ENCODE assay signal across 9 mouse cellular contexts in genomic region chr7:92666274-92666820, GRCm38 (mm10). TPM values are rescaled to one million over a fixed set of nuclear protein-coding genes. Genes with fewer than 3 reads are reported as not detected.
DNase-seq lines count a peak whose midpoint lies in the region; ATAC-seq and TF ChIP-seq lines count a peak whose summit lies in the region.
"Had no signal": no experiment of that assay in that cellular context is flagged by ENCODE, and none has a peak within 500 bp of the region (broad histone marks: within the 10 kb centered on the region; RNA-seq: fewer than 3 reads in every experiment).

No protein-coding gene starts in this region.

- ATAC-seq in liver, embryonic 11.5 days (replicated peaks; ENCODE audit: low FRiP score), result no peak
- no peak for ATAC-seq in stomach, embryonic 16.5 days (ENCODE audit: insufficient read depth, low FRiP score)

- no peak overlapping the region for H3K27ac ChIP-seq in cerebellum, adult 2 months (ENCODE audit: insufficient read depth, low read length)
- H3K27ac ChIP-seq in liver, embryonic 11.5 days (ENCODE audit: low read depth, low read length), result no peak overlapping the region; the same call in 1 of the 2 replicates
- peak overlapping the region; percentile 46 for H3K27ac ChIP-seq in stomach, embryonic 16.5 days (ENCODE audit: low read length)
- H3K27ac ChIP-seq in thymus, adult 2 months (ENCODE audit: control insufficient read depth, insufficient read depth, low read length), result no peak overlapping the region

- TF ChIP-seq CTCF in cerebellum, adult 2 months (IDR thresholded peaks at IDR 0.05; ENCODE audit: borderline replicate concordance, insufficient read depth, low read depth, low read length), result no peak
- no peak for TF ChIP-seq CTCF in thymus, adult 2 months (IDR thresholded peaks at IDR 0.05; ENCODE audit: borderline replicate concordance, control insufficient read depth, extremely low read depth, insufficient read depth, low read length, poor library complexity)

- peak overlapping the region; percentile 43; the same call in 1 of the 2 replicates for H3K9ac ChIP-seq in liver, embryonic 11.5 days (ENCODE audit: low read depth, low read length)
- H3K9ac ChIP-seq in stomach, embryonic 16.5 days (ENCODE audit: low read length), result peak overlapping the region; percentile 44; the same call in 1 of the 2 replicates

- H3K4me3 ChIP-seq in cerebellum, adult 2 months (replicated peaks; ENCODE audit: insufficient read depth, low read depth, low read length), result peak overlapping the region; percentile 32
- peak overlapping the region; percentile 97; the same call in 1 of the 2 replicates for H3K4me3 ChIP-seq in liver, embryonic 11.5 days (ENCODE audit: low read depth, low read length)
- peak overlapping the region; percentile 100 for H3K4me3 ChIP-seq in stomach, embryonic 16.5 days (replicated peaks; ENCODE audit: low read length)
- no peak overlapping the region for H3K4me3 ChIP-seq in thymus, adult 2 months (ENCODE audit: control insufficient read depth, insufficient read depth, low read length)

- H3K9me3 ChIP-seq in liver, embryonic 11.5 days (ENCODE audit: control insufficient read depth, low read length), result no peaks in the 10 kb centered on the region
- no peaks in the 10 kb centered on the region for H3K9me3 ChIP-seq in stomach, embryonic 16.5 days (replicated peaks; ENCODE audit: control insufficient read depth, low read length)

- H3K4me1 ChIP-seq in cerebellum, adult 2 months (ENCODE audit: control insufficient read depth, insufficient read depth, low read length), result peaks cover 3% of the 10 kb centered on the region; the same call in 1 of the 2 replicates
- peaks cover 18% of the 10 kb centered on the region for H3K4me1 ChIP-seq in liver, embryonic 11.5 days (replicated peaks; ENCODE audit: control insufficient read depth, insufficient read depth, low read length)
- H3K4me1 ChIP-seq in stomach, embryonic 16.5 days (ENCODE audit: control insufficient read depth, insufficient read depth, low read length), result peaks cover 15% of the 10 kb centered on the region
- H3K4me1 ChIP-seq in thymus, adult 2 months (replicated peaks; ENCODE audit: control insufficient read depth, insufficient read depth, low read length), result peaks cover 7% of the 10 kb centered on the region

- H3K36me3 ChIP-seq in liver, embryonic 11.5 days (ENCODE audit: control insufficient read depth, insufficient read depth, low read length), result peaks cover 13% of the 10 kb centered on the region; the same call in 1 of the 2 replicates
- H3K36me3 ChIP-seq in stomach, embryonic 16.5 days (ENCODE audit: control insufficient read depth, insufficient read depth, low read length), result peaks cover 6% of the 10 kb centered on the region
- peaks cover 25% of the 10 kb centered on the region for H3K36me3 ChIP-seq in thymus, adult 2 months (ENCODE audit: control insufficient read depth, insufficient read depth, low read length)

- H3K27me3 ChIP-seq in cerebellum, adult 2 months (ENCODE audit: control insufficient read depth, insufficient read depth, low read length), result no peaks in the 10 kb centered on the region
- no peaks in the 10 kb centered on the region for H3K27me3 ChIP-seq in liver, embryonic 11.5 days (replicated peaks; ENCODE audit: control insufficient read depth, insufficient read depth, low read length)
- no peaks in the 10 kb centered on the region for H3K27me3 ChIP-seq in stomach, embryonic 16.5 days (ENCODE audit: control insufficient read depth, insufficient read depth, low read length)
- no peaks in the 10 kb centered on the region for H3K27me3 ChIP-seq in thymus, adult 2 months (ENCODE audit: control insufficient read depth, insufficient read depth, low read length)

- WGBS in cerebellum, adult 2 months, result 47% methylated on average over 7 of the region's 7 CpGs
- 75% methylated on average over 7 of the region's 7 CpGs for WGBS in liver, embryonic 11.5 days
- 66% methylated on average over 7 of the region's 7 CpGs for WGBS in stomach, embryonic 16.5 days
- WGBS in thymus, adult 2 months, result 93% methylated on average over 7 of the region's 7 CpGs

- TF ChIP-seq POLR2A in cerebellum, adult 2 months (IDR thresholded peaks at IDR 0.05; ENCODE audit: borderline replicate concordance, insufficient read depth, low read length), result no peak
- TF ChIP-seq POLR2A in thymus, adult 2 months (IDR thresholded peaks at IDR 0.05; ENCODE audit: control insufficient read depth, extremely low read depth, insufficient read depth, low read length, poor library complexity), result no peak

- peak overlapping the region; percentile 80 for H3K4me2 ChIP-seq in liver, embryonic 11.5 days
- peak overlapping the region; percentile 72 for H3K4me2 ChIP-seq in stomach, embryonic 16.5 days (ENCODE audit: low read depth, low read length)

- DNase-seq in cerebellum, adult 2 months, result no peak
- no peak for DNase-seq in cerebellum, adult 8-10 months
- DNase-seq in urinary bladder, adult 18-20 months (ENCODE audit: low spot score in 2 of 2), result peak; percentile 23 to 36
- no peak for DNase-seq in urinary bladder, postnatal 10 days (ENCODE audit: low spot score)
- no peak for DNase-seq in liver, embryonic 11.5 days (ENCODE audit: low spot score)
- DNase-seq in adrenal gland, postnatal 4 days (ENCODE audit: low spot score in 2 of 2), result no peak
- DNase-seq in thymus, adult 2 months, result no peak

RNA-seq across cellular contexts. Expression of gene Pcf11, which starts 3.4 kb away (rescaled TPM):
- 34.9 and 37.7 TPM in 2 replicates for polyA plus RNA-seq in cerebellum, adult 2 months (2012; rRNA removed)
- polyA plus RNA-seq in liver, embryonic 11.5 days (2014; fragmentation: Nextera tagmentation; extraction: Ambion mirVana), result 17.6 and 19.2 TPM in 2 replicates
- 17.0 and 21.2 TPM in 2 replicates for polyA plus RNA-seq in stomach, embryonic 16.5 days (2015; fragmentation: Nextera tagmentation; extraction: Ambion mirVana)
- 10 to 100 TPM; 68.3 to 74.6 TPM for total RNA-seq in adrenal gland, postnatal 4 days (2021)
- 37.5 and 42.7 TPM in 2 replicates for polyA plus RNA-seq in thymus, adult 2 months (2012; rRNA removed)

RNA-seq across cellular contexts. Expression of gene Ankrd42, which starts 29.4 kb away (rescaled TPM):
- 8.1 and 9.3 TPM in 2 replicates for polyA plus RNA-seq in cerebellum, adult 2 months (2012; rRNA removed)
- 1.3 and 1.7 TPM in 2 replicates for polyA plus RNA-seq in liver, embryonic 11.5 days (2014; fragmentation: Nextera tagmentation; extraction: Ambion mirVana)
- 3.9 and 5.3 TPM in 2 replicates for polyA plus RNA-seq in stomach, embryonic 16.5 days (2015; fragmentation: Nextera tagmentation; extraction: Ambion mirVana)
- total RNA-seq in adrenal gland, postnatal 4 days (2021), result 10 to 100 TPM; 11.8 to 13.2 TPM
- polyA plus RNA-seq in thymus, adult 2 months (2012; rRNA removed), result 0.39 and 0.47 TPM in 2 replicates
- total RNA-seq: neutrophil, adult 5-6 weeks had no signal

Comparison
In these comparisons a context has a peak if more than half of its experiments do, and no peak if none do; other contexts are left out.
1. DNase-seq: peak in urinary bladder, adult 18-20 months (2 of 2); none in cerebellum, adult 2 months (0 of 2), cerebellum, adult 8-10 months (single experiment), urinary bladder, postnatal 10 days (single experiment), liver, embryonic 11.5 days (single experiment), adrenal gland, postnatal 4 days (0 of 2) and thymus, adult 2 months (single experiment).